ENCODE assay signal across 11 mouse cellular contexts in genomic region chr1:80665161-80665560, GRCm38 (mm10).
A peak's percentile ranks its signal among the peaks of the same experiment; 100 is the strongest.
DNase-seq lines count a peak whose midpoint lies in the region; ATAC-seq and TF ChIP-seq lines count a peak whose summit lies in the region.
"Had no signal": no experiment of that assay in that cellular context is flagged by ENCODE, and none has a peak within 500 bp of the region (broad histone marks: within the 10 kb centered on the region; RNA-seq: fewer than 3 reads in every experiment).

No protein-coding gene starts in this region.

- no peak overlapping the region for H3K4me2 ChIP-seq in kidney, embryonic 16.5 days (replicated peaks; ENCODE audit: low read depth, low read length)
- no peak overlapping the region for H3K4me2 ChIP-seq in kidney, embryonic 15.5 days
- no peak overlapping the region for H3K4me2 ChIP-seq in forebrain, embryonic 12.5 days
- H3K4me2 ChIP-seq: lung, embryonic 15.5 days had no signal

- no peak overlapping the region for H3K27ac ChIP-seq in kidney, adult 2 months (ENCODE audit: insufficient read depth, low read depth, low read length)
- H3K27ac ChIP-seq in kidney, embryonic 16.5 days (ENCODE audit: low read length): no peak overlapping the region
- peak overlapping the region; percentile 93 for H3K27ac ChIP-seq in macrophage
- no peak overlapping the region for H3K27ac ChIP-seq in kidney, embryonic 15.5 days
- no peak overlapping the region for H3K27ac ChIP-seq in forebrain, embryonic 12.5 days
- H3K27ac ChIP-seq: lung, embryonic 15.5 days had no signal

- H3K9me3 ChIP-seq in kidney, embryonic 16.5 days (ENCODE audit: low read length): no peaks in the 10 kb centered on the region
- H3K9me3 ChIP-seq in kidney, embryonic 15.5 days (replicated peaks): no peaks in the 10 kb centered on the region
- no peaks in the 10 kb centered on the region for H3K9me3 ChIP-seq in forebrain, embryonic 12.5 days
- H3K9me3 ChIP-seq: lung, embryonic 15.5 days had no signal

- WGBS in kidney, adult 2 months: 82% methylated on average over 6 of the region's 6 CpGs
- 80% methylated on average over 6 of the region's 6 CpGs for whole genome bisulfite sequencing in kidney, embryonic 16.5 days
- 12% methylated on average over 6 of the region's 6 CpGs for WGBS in macrophage (ENCODE audit: missing documents)
- WGBS in kidney, embryonic 15.5 days: 84% methylated on average over 6 of the region's 6 CpGs
- WGBS in forebrain, embryonic 12.5 days: 94% methylated on average over 6 of the region's 6 CpGs

- no peaks in the 10 kb centered on the region for H3K36me3 ChIP-seq in kidney, adult 2 months (ENCODE audit: control insufficient read depth, insufficient read depth, low read length)
- H3K36me3 ChIP-seq in kidney, embryonic 16.5 days (ENCODE audit: insufficient read depth, low read length): no peaks in the 10 kb centered on the region
- H3K36me3 ChIP-seq in macrophage (ENCODE audit: inconsistent target): no peaks in the 10 kb centered on the region
- no peaks in the 10 kb centered on the region for H3K36me3 ChIP-seq in kidney, embryonic 15.5 days
- H3K36me3 ChIP-seq in forebrain, embryonic 12.5 days (replicated peaks): no peaks in the 10 kb centered on the region
- H3K36me3 ChIP-seq: lung, embryonic 15.5 days had no signal

- H3K4me3 ChIP-seq in kidney, adult 2 months (ENCODE audit: insufficient read depth, low read depth, low read length): no peak overlapping the region
- H3K4me3 ChIP-seq in kidney, embryonic 16.5 days (ENCODE audit: low read length): no peak overlapping the region
- peak overlapping the region; percentile 42 for H3K4me3 ChIP-seq in macrophage (ENCODE audit: inconsistent target)
- H3K4me3 ChIP-seq in kidney, embryonic 15.5 days (replicated peaks): no peak overlapping the region
- no peak overlapping the region for H3K4me3 ChIP-seq in forebrain, embryonic 12.5 days (replicated peaks)
- H3K4me3 ChIP-seq: lung, embryonic 15.5 days had no signal

- no peaks in the 10 kb centered on the region for H3K4me1 ChIP-seq in kidney, adult 2 months (ENCODE audit: control insufficient read depth, insufficient read depth, low read length)
- H3K4me1 ChIP-seq in kidney, embryonic 16.5 days (ENCODE audit: insufficient read depth, low read length): no peaks in the 10 kb centered on the region
- H3K4me1 ChIP-seq in kidney, embryonic 15.5 days: no peaks in the 10 kb centered on the region
- no peaks in the 10 kb centered on the region for H3K4me1 ChIP-seq in forebrain, embryonic 12.5 days
- H3K4me1 ChIP-seq: lung, embryonic 15.5 days had no signal

- peak; percentile 34 for DNase-seq in kidney, adult 2 months
- peak; percentile 40 for DNase-seq in brain, adult 2 months (ENCODE audit: low read depth, low spot score)
- peak; percentile 48 to 77 for DNase-seq in thymus, adult 18-20 months
- DNase-seq in cerebellum, adult 9-10 months: no peak
- DNase-seq: cerebellum, postnatal 14 days; retina, postnatal 1 day had no signal

- H3K27me3 ChIP-seq in kidney, adult 2 months (replicated peaks; ENCODE audit: control insufficient read depth, insufficient read depth, low read length): no peaks in the 10 kb centered on the region
- no peaks in the 10 kb centered on the region for H3K27me3 ChIP-seq in kidney, embryonic 16.5 days (ENCODE audit: insufficient read depth, low read length)
- no peaks in the 10 kb centered on the region for H3K27me3 ChIP-seq in kidney, embryonic 15.5 days
- H3K27me3 ChIP-seq in forebrain, embryonic 12.5 days: no peaks in the 10 kb centered on the region
- H3K27me3 ChIP-seq: lung, embryonic 15.5 days had no signal

- ATAC-seq in kidney, embryonic 16.5 days (ENCODE audit: low FRiP score, low TSS enrichment): no peak
- no peak for ATAC-seq in kidney, embryonic 15.5 days (replicated peaks; ENCODE audit: low FRiP score)
- ATAC-seq in forebrain, embryonic 12.5 days (ENCODE audit: low FRiP score): no peak

- no peak for TF ChIP-seq POLR2A in kidney, adult 2 months (IDR thresholded peaks at IDR 0.05; ENCODE audit: low read depth, low read length)

- peaks cover 83% of the 10 kb centered on the region for H3K79me2 ChIP-seq in macrophage (ENCODE audit: inconsistent target)

- no peak for TF ChIP-seq CTCF in kidney, adult 2 months (conservative IDR thresholded peaks at IDR 0.05; ENCODE audit: insufficient read depth, insufficient read length, low read depth, low read length)

- no peak overlapping the region for H3K9ac ChIP-seq in kidney, embryonic 16.5 days (replicated peaks; ENCODE audit: low read length)
- H3K9ac ChIP-seq in kidney, embryonic 15.5 days: no peak overlapping the region
- no peak overlapping the region for H3K9ac ChIP-seq in forebrain, embryonic 12.5 days
- H3K9ac ChIP-seq: lung, embryonic 15.5 days had no signal
